In the genomic region with DNA sequence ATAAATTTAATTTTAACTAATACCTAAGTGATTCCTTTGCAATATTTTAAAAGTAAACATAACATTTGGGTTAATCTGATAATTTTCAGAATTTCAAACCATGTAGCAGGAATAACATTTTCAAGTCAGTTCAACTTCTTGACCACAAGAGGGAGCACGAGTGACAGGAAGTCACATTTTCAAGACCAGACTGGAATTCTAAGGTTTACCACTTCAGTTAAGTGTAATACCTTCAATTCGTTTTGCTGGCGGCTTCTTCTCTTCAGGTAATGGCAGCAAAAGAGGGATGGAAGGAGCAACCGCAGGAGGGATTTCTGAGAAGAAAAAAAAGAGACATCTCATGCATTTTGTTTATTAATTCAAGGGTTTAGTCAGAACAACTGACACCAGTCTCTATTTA, we compare ENCODE assay signal across 9 mouse cellular contexts.
DNase-seq lines count a peak whose midpoint lies in the region; ATAC-seq and TF ChIP-seq lines count a peak whose summit lies in the region.
"Had no signal": no experiment of that assay in that cellular context is flagged by ENCODE, and none has a peak within 500 bp of the region (broad histone marks: within the 10 kb centered on the region; RNA-seq: fewer than 3 reads in every experiment).

No protein-coding gene starts in this region.

- H3K36me3 ChIP-seq in kidney, adult 2 months (ENCODE audit: control insufficient read depth, insufficient read depth, low read length) = no peaks in the 10 kb centered on the region
- no peaks in the 10 kb centered on the region for H3K36me3 ChIP-seq in kidney, embryonic 16.5 days (ENCODE audit: insufficient read depth, low read length)
- H3K36me3 ChIP-seq: embryonic facial prominence, embryonic 12.5 days had no signal

- no peak overlapping the region for H3K4me3 ChIP-seq in kidney, adult 2 months (ENCODE audit: insufficient read depth, low read depth, low read length)
- H3K4me3 ChIP-seq in kidney, embryonic 16.5 days (ENCODE audit: low read length) = no peak overlapping the region
- H3K4me3 ChIP-seq: embryonic facial prominence, embryonic 12.5 days had no signal

- peak; percentile 16 for DNase-seq in kidney, adult 2 months
- DNase-seq in CD4-positive helper T cell, adult 2 months (ENCODE audit: low read depth, low spot score) = peak; percentile 34
- DNase-seq in R1 (ENCODE audit: low read depth, low spot score) = peak; percentile 69
- DNase-seq in T-cell, adult 2 months (ENCODE audit: low spot score) = no peak
- no peak for DNase-seq in testis, postnatal 10 days (ENCODE audit: low spot score)
- DNase-seq in heart, adult 9 months (ENCODE audit: low spot score in 2 of 2) = no peak

- H3K4me2 ChIP-seq in kidney, embryonic 16.5 days (replicated peaks; ENCODE audit: low read depth, low read length) = no peak overlapping the region
- H3K4me2 ChIP-seq: embryonic facial prominence, embryonic 12.5 days had no signal

- no peaks in the 10 kb centered on the region for H3K9me3 ChIP-seq in kidney, embryonic 16.5 days (ENCODE audit: low read length)
- H3K9me3 ChIP-seq: embryonic facial prominence, embryonic 12.5 days had no signal

- WGBS in kidney, adult 2 months = 6% methylated on average over 4 of the region's 4 CpGs
- WGBS in kidney, embryonic 16.5 days = 19% methylated on average over 4 of the region's 4 CpGs

- no peaks in the 10 kb centered on the region for H3K4me1 ChIP-seq in kidney, adult 2 months (ENCODE audit: control insufficient read depth, insufficient read depth, low read length)
- no peaks in the 10 kb centered on the region for H3K4me1 ChIP-seq in kidney, embryonic 16.5 days (ENCODE audit: insufficient read depth, low read length)
- H3K4me1 ChIP-seq: embryonic facial prominence, embryonic 12.5 days had no signal

- no peak overlapping the region for H3K27ac ChIP-seq in kidney, adult 2 months (ENCODE audit: insufficient read depth, low read depth, low read length)
- no peak overlapping the region for H3K27ac ChIP-seq in kidney, embryonic 16.5 days (ENCODE audit: low read length)
- H3K27ac ChIP-seq: embryonic facial prominence, embryonic 12.5 days had no signal

- H3K27me3 ChIP-seq in kidney, adult 2 months (replicated peaks; ENCODE audit: control insufficient read depth, insufficient read depth, low read length) = no peaks in the 10 kb centered on the region; the same call in 1 of the 2 replicates
- no peaks in the 10 kb centered on the region for H3K27me3 ChIP-seq in kidney, embryonic 16.5 days (ENCODE audit: insufficient read depth, low read length)
- H3K27me3 ChIP-seq: embryonic facial prominence, embryonic 12.5 days had no signal

- no peak overlapping the region for H3K9ac ChIP-seq in kidney, embryonic 16.5 days (replicated peaks; ENCODE audit: low read length)
- H3K9ac ChIP-seq: embryonic facial prominence, embryonic 12.5 days had no signal

- TF ChIP-seq CTCF in kidney, adult 2 months (conservative IDR thresholded peaks at IDR 0.05; ENCODE audit: insufficient read depth, insufficient read length, low read depth, low read length) = 0 out of 2 replicates have a peak, but pooled peaks have one; percentile 16

- no peak for ATAC-seq in kidney, embryonic 16.5 days (ENCODE audit: low FRiP score, low TSS enrichment)
- ATAC-seq in hematopoietic stem cell, adult 5-6 weeks (replicated peaks in 1 of 2; ENCODE audit: insufficient read depth in 1 of 2, low FRiP score in 2 of 2, low TSS enrichment in 1 of 2, low read depth in 1 of 2, poor library complexity in 2 of 2, severe bottlenecking in 2 of 2) = peak; percentile 42 to 60; a peak in 2 of 4 replicates

- TF ChIP-seq POLR2A in kidney, adult 2 months (IDR thresholded peaks at IDR 0.05; ENCODE audit: low read depth, low read length) = no peak

Comparison
In these comparisons a context has a peak if more than half of its experiments do, and no peak if none do; other contexts are left out.
1. DNase-seq: peak in kidney, adult 2 months (single experiment), CD4-positive helper T cell, adult 2 months (single experiment) and R1 (single experiment); none in T-cell, adult 2 months (single experiment), testis, postnatal 10 days (single experiment) and heart, adult 9 months (0 of 2).